Mouse (Mus musculus) activated CD4-positive, CD25-positive, alpha-beta regulatory T cell, adult 4 months (primary cell): ENCODE measurements around the gene Cwf19l1. TPM values are rescaled to one million over a fixed set of nuclear protein-coding genes. Genes with fewer than 3 reads are reported as not detected.

Source experiments
- polyA plus RNA-seq, 2 experiments: library from polyadenylated mRNA; unstranded; fragments of 100-300 nt; shearing (Covaris generic); gene quantifications; one replicate each; pipeline ENCODE4 v1.2.1; 2017

Cwf19l1 gene
- polyA plus RNA-seq, 2 experiments from 2014 or later = 25.7 to 31.2 TPM

Other genes with a start within 250 kb of the Cwf19l1 start
- 1 to 10 TPM; 3.5 to 7.0 TPM for gene Dnmbp, start 195.7 kb downstream of the Cwf19l1 start, polyA plus RNA-seq
- gene Cpn1, start 149.3 kb downstream of the Cwf19l1 start, polyA plus RNA-seq = under 1 TPM in 1 of 2 experiments, not detected in 1; 0.15 TPM
- not detected for gene Cyp2c23, start 106.7 kb downstream of the Cwf19l1 start, polyA plus RNA-seq
- gene Erlin1, start 66.1 kb downstream of the Cwf19l1 start, polyA plus RNA-seq = 1 to 10 TPM; 4.2 to 4.9 TPM
- gene Chuk, start 28.4 kb downstream of the Cwf19l1 start, polyA plus RNA-seq = 10 to 100 TPM; 42.6 to 47.7 TPM
- gene Bloc1s2, start 10.6 kb upstream of the Cwf19l1 start, polyA plus RNA-seq = 100 to 1,000 TPM; 111 to 132 TPM
- gene Pkd2l1, start 56.6 kb upstream of the Cwf19l1 start, polyA plus RNA-seq = under 1 TPM in 1 of 2 experiments, not detected in 1; 0.09 TPM
- gene Scd3, start 67.4 kb upstream of the Cwf19l1 start, polyA plus RNA-seq = not detected
- gene Scd2, start 157.8 kb upstream of the Cwf19l1 start, polyA plus RNA-seq = 10 to 100 TPM; 37.3 to 47.1 TPM
- gene Scd4, start 197.2 kb upstream of the Cwf19l1 start, polyA plus RNA-seq = under 1 TPM; 0.60 to 0.69 TPM